ENCODE assay signal across 24 mouse cellular contexts in genomic region chr2:52931315-52931714, GRCm38 (mm10).
DNase-seq lines count a peak whose midpoint lies in the region; ATAC-seq and TF ChIP-seq lines count a peak whose summit lies in the region.
"Had no signal": no experiment of that assay in that cellular context is flagged by ENCODE, and none has a peak within 500 bp of the region (broad histone marks: within the 10 kb centered on the region; RNA-seq: fewer than 3 reads in every experiment).

No protein-coding gene starts in this region.

- TF ChIP-seq CTCF in liver, postnatal 0 days (IDR thresholded peaks at IDR 0.05; ENCODE audit: low read depth), result no peak

- H3K36me3 ChIP-seq in liver, postnatal 0 days (replicated peaks; ENCODE audit: insufficient read depth, low read length), result no peaks in the 10 kb centered on the region
- H3K36me3 ChIP-seq: embryonic facial prominence, embryonic 10.5 days; embryonic facial prominence, embryonic 12.5 days; forebrain, embryonic 15.5 days; G1E had no signal

- H3K9me3 ChIP-seq in liver, postnatal 0 days (ENCODE audit: low read length), result no peaks in the 10 kb centered on the region
- H3K9me3 ChIP-seq: embryonic facial prominence, embryonic 10.5 days; embryonic facial prominence, embryonic 12.5 days; forebrain, embryonic 13.5 days; forebrain, embryonic 15.5 days; G1E had no signal

- intact Hi-C loops in left cerebral cortex, postnatal 25 days (cut with DNase I), result no loop called here

- WGBS in liver, postnatal 0 days (ENCODE audit: insufficient replicate concordance), result 62% methylated on average over 2 of the region's 2 CpGs

- H3K4me1 ChIP-seq in liver, postnatal 0 days (ENCODE audit: insufficient read depth), result peaks cover 8% of the 10 kb centered on the region

- no peak overlapping the region for H3K9ac ChIP-seq in liver, postnatal 0 days (replicated peaks)
- H3K9ac ChIP-seq: embryonic facial prominence, embryonic 12.5 days; forebrain, embryonic 13.5 days; forebrain, embryonic 15.5 days; forebrain, postnatal 0 days had no signal

- H3K27me3 ChIP-seq in liver, postnatal 0 days (ENCODE audit: insufficient read depth, low read length), result no peaks in the 10 kb centered on the region
- H3K27me3 ChIP-seq: CH12.LX; embryonic facial prominence, embryonic 12.5 days; forebrain, embryonic 13.5 days; forebrain, embryonic 15.5 days; Patski had no signal

- ATAC-seq in common myeloid progenitor, adult 5-6 weeks (replicated peaks; ENCODE audit: low read depth, poor library complexity, severe bottlenecking), result peak; percentile 27; the same call in 1 of the 2 replicates
- ATAC-seq in megakaryocyte, adult 5-6 weeks (ENCODE audit: poor library complexity, severe bottlenecking), result peak; percentile 62
- ATAC-seq in liver, postnatal 0 days, result no peak
- ATAC-seq: activated CD4-positive, CD25-positive, alpha-beta regulatory T cell, adult 4 months; CD4-positive, CD25-positive, alpha-beta regulatory T cell, adult 4 months; forebrain, embryonic 13.5 days; forebrain, embryonic 15.5 days; forebrain, postnatal 0 days; Patski had no signal

- DNase-seq in 416B (ENCODE audit: low read depth), result peak; percentile 51
- DNase-seq in left cerebral cortex, postnatal 25 days (ENCODE audit: low spot score in 2 of 2), result no peak
- DNase-seq in frontal cortex, postnatal 14 days (ENCODE audit: low spot score in 2 of 2), result no peak
- no peak for DNase-seq in liver, postnatal 0 days
- DNase-seq: adrenal gland, adult 8-10 months; adrenal gland, postnatal 14 days; adrenal gland, postnatal 36 days; B cell, adult 2 months; cerebellum, adult 11-12 months; cerebellum, adult 2 months; cerebellum, adult 9-10 months; cerebellum, postnatal 36 days; forebrain, postnatal 0 days had no signal

- no peak overlapping the region for H3K4me2 ChIP-seq in liver, postnatal 0 days (ENCODE audit: low read depth, low read length)
- H3K4me2 ChIP-seq: embryonic facial prominence, embryonic 12.5 days; forebrain, embryonic 13.5 days; forebrain, embryonic 15.5 days had no signal

- TF ChIP-seq EP300 in liver, postnatal 0 days (IDR thresholded peaks at IDR 0.05; ENCODE audit: low read depth), result no peak

- no peak overlapping the region for H3K4me3 ChIP-seq in liver, postnatal 0 days (ENCODE audit: low read depth, low read length)
- H3K4me3 ChIP-seq: embryonic facial prominence, embryonic 10.5 days; embryonic facial prominence, embryonic 12.5 days; forebrain, embryonic 13.5 days; forebrain, embryonic 15.5 days had no signal

- no peak overlapping the region for H3K27ac ChIP-seq in liver, postnatal 0 days (ENCODE audit: low read depth)
- H3K27ac ChIP-seq: embryonic facial prominence, embryonic 10.5 days; embryonic facial prominence, embryonic 12.5 days; forebrain, embryonic 13.5 days; forebrain, embryonic 15.5 days had no signal
